Mouse (Mus musculus) kidney, adult 2 months (tissue): Measurements from ENCODE around the gene Rpl10a.

Source experiments
- CTCF ChIP-seq: fragments of 200-500 bp; conservative IDR thresholded peaks from 2 replicates; pipeline ENCODE4 v1.5.1; 2011; ENCODE audit warnings: low read depth, mild to moderate bottlenecking, control low read depth, low read length, moderate library complexity, mixed read lengths; ENCODE audit not compliant: insufficient read depth, insufficient read length
- POLR2A ChIP-seq: fragments of 200-500 bp; IDR thresholded peaks from one replicate; pipeline ENCODE4 v1.6.1; 2011; ENCODE audit warnings: low read depth, low read length, control low read depth

GRCm38 (mm10) chr17:28286133-28286532 lies 42.1 kb upstream of the Rpl10a start:
- TF ChIP-seq POLR2A = no peak
- no peak for TF ChIP-seq CTCF
